Comparison of ENCODE assay signal across 10 mouse cellular contexts in genomic region chr4:152340584-152341284, GRCm38 (mm10). TPM values are rescaled to one million over a fixed set of nuclear protein-coding genes. Genes with fewer than 3 reads are reported as not detected.
DNase-seq lines count a peak whose midpoint lies in the region; ATAC-seq and TF ChIP-seq lines count a peak whose summit lies in the region.
"Had no signal": no experiment of that assay in that cellular context is flagged by ENCODE, and none has a peak within 500 bp of the region (broad histone marks: within the 10 kb centered on the region; RNA-seq: fewer than 3 reads in every experiment).

No protein-coding gene starts in this region.

- peaks cover 31% of the 10 kb centered on the region for H3K27me3 ChIP-seq in E14TG2a.4 (ENCODE audit: insufficient read depth, low read length)
- H3K27me3 ChIP-seq in hindbrain, postnatal 0 days (ENCODE audit: insufficient read depth, low read length) = no peaks in the 10 kb centered on the region
- no peaks in the 10 kb centered on the region; the same call in 1 of the 2 replicates for H3K27me3 ChIP-seq in neural tube, embryonic 14.5 days (ENCODE audit: control insufficient read depth, insufficient read depth, low read length)
- H3K27me3 ChIP-seq in cerebellum, adult 2 months (ENCODE audit: control insufficient read depth, insufficient read depth, low read length) = peaks cover 3% of the 10 kb centered on the region; the same call in 1 of the 2 replicates

- TF ChIP-seq CTCF in E14TG2a.4 (conservative IDR thresholded peaks at IDR 0.05; ENCODE audit: low read length) = no peak
- TF ChIP-seq CTCF in hindbrain, postnatal 0 days (IDR thresholded peaks at IDR 0.05; ENCODE audit: low read depth) = no peak
- TF ChIP-seq CTCF in cerebellum, adult 2 months (IDR thresholded peaks at IDR 0.05; ENCODE audit: borderline replicate concordance, insufficient read depth, low read depth, low read length) = no peak

- no peaks in the 10 kb centered on the region for H3K9me3 ChIP-seq in E14TG2a.4 (ENCODE audit: low read length)
- H3K9me3 ChIP-seq in hindbrain, postnatal 0 days (ENCODE audit: low read length) = no peaks in the 10 kb centered on the region
- H3K9me3 ChIP-seq in neural tube, embryonic 14.5 days (ENCODE audit: control insufficient read depth, low read length) = no peaks in the 10 kb centered on the region

- peak overlapping the region; percentile 81 for H3K4me3 ChIP-seq in E14TG2a.4 (replicated peaks; ENCODE audit: low read length)
- H3K4me3 ChIP-seq in hindbrain, postnatal 0 days (ENCODE audit: low read length) = no peak overlapping the region
- H3K4me3 ChIP-seq in neural tube, embryonic 14.5 days (ENCODE audit: low read depth, low read length) = no peak overlapping the region
- no peak overlapping the region for H3K4me3 ChIP-seq in cerebellum, adult 2 months (replicated peaks; ENCODE audit: insufficient read depth, low read depth, low read length)

- 34% methylated on average over 15 of the region's 15 CpGs for WGBS in hindbrain, postnatal 0 days
- 40% methylated on average over 15 of the region's 15 CpGs for WGBS in neural tube, embryonic 14.5 days
- WGBS in cerebellum, adult 2 months = 58% methylated on average over 15 of the region's 15 CpGs

- TF ChIP-seq POLR2A in cerebellum, adult 2 months (IDR thresholded peaks at IDR 0.05; ENCODE audit: borderline replicate concordance, insufficient read depth, low read length) = no peak

- no peak overlapping the region; the same call in 1 of the 2 replicates for H3K9ac ChIP-seq in hindbrain, postnatal 0 days (replicated peaks; ENCODE audit: low read length)
- no peak overlapping the region for H3K9ac ChIP-seq in neural tube, embryonic 14.5 days (replicated peaks; ENCODE audit: low read depth, low read length)

- peaks cover 6% of the 10 kb centered on the region; the same call in 1 of the 2 replicates for H3K36me3 ChIP-seq in E14TG2a.4 (ENCODE audit: insufficient read depth, low read length)
- H3K36me3 ChIP-seq in hindbrain, postnatal 0 days (ENCODE audit: insufficient read depth, low read length) = no peaks in the 10 kb centered on the region
- H3K36me3 ChIP-seq in neural tube, embryonic 14.5 days (ENCODE audit: control insufficient read depth, insufficient read depth, low read length) = no peaks in the 10 kb centered on the region

- no peak overlapping the region for H3K27ac ChIP-seq in hindbrain, postnatal 0 days
- H3K27ac ChIP-seq in neural tube, embryonic 14.5 days (ENCODE audit: low read depth, low read length) = no peak overlapping the region
- H3K27ac ChIP-seq in cerebellum, adult 2 months (ENCODE audit: insufficient read depth, low read length) = no peak overlapping the region

- H3K4me2 ChIP-seq in hindbrain, postnatal 0 days (ENCODE audit: low read depth, low read length) = peak overlapping the region; percentile 89
- peak overlapping the region; percentile 83 for H3K4me2 ChIP-seq in neural tube, embryonic 14.5 days (ENCODE audit: low read depth, low read length)

- no peak for ATAC-seq in hindbrain, postnatal 0 days
- no peak for ATAC-seq in neural tube, embryonic 14.5 days (ENCODE audit: low read depth)
- ATAC-seq in cerebellum, adult (ENCODE audit: insufficient number of reproducible peaks, low FRiP score, low TSS enrichment) = no peak
- ATAC-seq: lung, postnatal 0 days had no signal

- peak; percentile 53 for DNase-seq in brain, adult 2 months (ENCODE audit: low read depth, low spot score)
- no peak for DNase-seq in hindbrain, postnatal 0 days (ENCODE audit: low spot score)
- no peak for DNase-seq in frontal cortex, postnatal 10 days (ENCODE audit: low spot score in 2 of 2)
- no peak for DNase-seq in cerebellum, adult 2 months
- DNase-seq: adrenal gland, postnatal 25 days had no signal

- peaks cover 67% of the 10 kb centered on the region for H3K4me1 ChIP-seq in E14TG2a.4 (replicated peaks; ENCODE audit: low read depth, low read length)
- H3K4me1 ChIP-seq in hindbrain, postnatal 0 days (ENCODE audit: insufficient read depth, low read length) = 0 out of 2 replicates have a peak, but pooled peaks cover 5% of the 10 kb centered on the region
- H3K4me1 ChIP-seq in neural tube, embryonic 14.5 days (ENCODE audit: control insufficient read depth, insufficient read depth, low read length) = peaks cover 13% of the 10 kb centered on the region
- peaks cover 10% of the 10 kb centered on the region for H3K4me1 ChIP-seq in cerebellum, adult 2 months (ENCODE audit: control insufficient read depth, insufficient read depth, low read length)

RNA-seq across cellular contexts. Expression of gene Chd5, which starts 2.3 kb away (rescaled TPM):
- total RNA-seq in hindbrain, postnatal 0 days (2014; rRNA removed) = 60.1 and 61.2 TPM in 2 replicates
- 65.6 and 69.7 TPM in 2 replicates for polyA plus RNA-seq in hindbrain, postnatal 0 days (2015; fragmentation: Nextera tagmentation; extraction: Ambion mirVana)
- polyA plus RNA-seq in neural tube, embryonic 14.5 days (2014; fragmentation: Nextera tagmentation; extraction: Ambion mirVana) = 38.4 and 48.5 TPM in 2 replicates
- 20.9 and 25.9 TPM in 2 replicates for polyA plus RNA-seq in cerebellum, adult 2 months (2012; rRNA removed)

RNA-seq across cellular contexts. Expression of gene Rpl22, which starts 15.2 kb away (rescaled TPM):
- total RNA-seq in hindbrain, postnatal 0 days (2014; rRNA removed) = 164 and 185 TPM in 2 replicates
- polyA plus RNA-seq in hindbrain, postnatal 0 days (2015; fragmentation: Nextera tagmentation; extraction: Ambion mirVana) = 156 and 176 TPM in 2 replicates
- polyA plus RNA-seq in neural tube, embryonic 14.5 days (2014; fragmentation: Nextera tagmentation; extraction: Ambion mirVana) = 150 and 173 TPM in 2 replicates
- 162 and 187 TPM in 2 replicates for polyA plus RNA-seq in cerebellum, adult 2 months (2012; rRNA removed)

RNA-seq across cellular contexts. Expression of gene Rnf207, which starts 21.9 kb away (rescaled TPM):
- total RNA-seq in hindbrain, postnatal 0 days (2014; rRNA removed) = 5.7 and 7.7 TPM in 2 replicates
- 6.6 and 6.9 TPM in 2 replicates for polyA plus RNA-seq in hindbrain, postnatal 0 days (2015; fragmentation: Nextera tagmentation; extraction: Ambion mirVana)
- 5.9 and 8.4 TPM in 2 replicates for polyA plus RNA-seq in neural tube, embryonic 14.5 days (2014; fragmentation: Nextera tagmentation; extraction: Ambion mirVana)
- polyA plus RNA-seq in cerebellum, adult 2 months (2012; rRNA removed) = 7.2 and 11.8 TPM in 2 replicates

RNA-seq across cellular contexts. Expression of gene Icmt, which starts 43.7 kb away (rescaled TPM):
- total RNA-seq in hindbrain, postnatal 0 days (2014; rRNA removed) = 35.3 and 42.6 TPM in 2 replicates
- 15.9 and 16.4 TPM in 2 replicates for polyA plus RNA-seq in hindbrain, postnatal 0 days (2015; fragmentation: Nextera tagmentation; extraction: Ambion mirVana)
- polyA plus RNA-seq in neural tube, embryonic 14.5 days (2014; fragmentation: Nextera tagmentation; extraction: Ambion mirVana) = 16.6 and 24.9 TPM in 2 replicates
- polyA plus RNA-seq in cerebellum, adult 2 months (2012; rRNA removed) = 160 and 188 TPM in 2 replicates

RNA-seq across cellular contexts. Expression of gene Hes3, which starts 49.3 kb away (rescaled TPM):
- 0.26 and 0.40 TPM in 2 replicates for total RNA-seq in hindbrain, postnatal 0 days (2014; rRNA removed)
- 0.15 and 0.19 TPM in 2 replicates for polyA plus RNA-seq in hindbrain, postnatal 0 days (2015; fragmentation: Nextera tagmentation; extraction: Ambion mirVana)
- 0.36 and 0.68 TPM in 2 replicates for polyA plus RNA-seq in neural tube, embryonic 14.5 days (2014; fragmentation: Nextera tagmentation; extraction: Ambion mirVana)
- polyA plus RNA-seq in cerebellum, adult 2 months (2012; rRNA removed) = 55.1 and 62.7 TPM in 2 replicates
- total RNA-seq: adrenal gland, postnatal 25 days had no signal
- polyA plus RNA-seq: kidney, embryonic 16.5 days; lung, postnatal 0 days had no signal
